Mouse (Mus musculus) hindbrain, embryonic 16.5 days (tissue): Measurements from ENCODE around the gene Snx14. TPM values are rescaled to one million over a fixed set of nuclear protein-coding genes. Genes with fewer than 3 reads are reported as not detected.
A peak's percentile ranks its signal among the peaks of the same experiment; 100 is the strongest.

Experiments
- ATAC-seq: fragments of 200-750 bp; cut with Nextera tagmentation; 2 replicates; pipeline ENCODE4 v1.8.0; 2017; ENCODE audit warnings: moderate TSS enrichment, moderate library complexity
- H3K27ac ChIP-seq: fragments of 300-500 bp; sonication (generic); 2 replicates; pipeline ENCODE4 v1.5.1; 2014; ENCODE audit warnings: low read depth, mild to moderate bottlenecking, control low read depth, low read length, moderate library complexity
- H3K27me3 ChIP-seq: fragments of 300-500 bp; sonication (generic); replicated peaks from 2 replicates; pipeline ENCODE4 v1.6.1; 2014; ENCODE audit warnings: low read length; ENCODE audit not compliant: control insufficient read depth, insufficient read depth
- H3K36me3 ChIP-seq: fragments of 300-500 bp; sonication (generic); 2 replicates; pipeline ENCODE4 v1.6.1; 2014; ENCODE audit warnings: mild to moderate bottlenecking, low read length, moderate library complexity, mixed read lengths; ENCODE audit not compliant: control insufficient read depth, insufficient read depth
- H3K4me1 ChIP-seq: fragments of 300-500 bp; sonication (generic); 2 replicates; pipeline ENCODE4 v1.6.1; 2014; ENCODE audit warnings: low read depth, low read length; ENCODE audit not compliant: control insufficient read depth, insufficient read depth
- H3K4me2 ChIP-seq: fragments of 300-500 bp; sonication (generic); 2 replicates; pipeline ENCODE4 v1.6.1; 2014; ENCODE audit warnings: mild to moderate bottlenecking, low read length, control low read depth, moderate library complexity
- H3K4me3 ChIP-seq: fragments of 300-500 bp; sonication (generic); 2 replicates; pipeline ENCODE4 v1.5.1; 2014; ENCODE audit warnings: mild to moderate bottlenecking, low read length, control low read depth, moderate library complexity
- H3K9ac ChIP-seq: fragments of 300-500 bp; sonication (generic); 2 replicates; pipeline ENCODE4 v1.6.1; 2014; ENCODE audit warnings: low read depth, mild to moderate bottlenecking, control low read depth, low read length, moderate library complexity
- H3K9me3 ChIP-seq: fragments of 300-500 bp; sonication (generic); 2 replicates; pipeline ENCODE4 v1.6.1; 2014; ENCODE audit warnings: mild to moderate bottlenecking, low read length, moderate library complexity; ENCODE audit not compliant: control insufficient read depth
- WGBS: fragments of 180-500 bp; shearing (Covaris S2); extraction: QIAGEN DNeasy Blood & Tissue Kit; methylation state at CpG from one replicate; pipeline ENCODE4 v1.1.7; 2014; 5-methylcytosine and 5-hydroxymethylcytosine counted together
- polyA plus RNA-seq: library from polyadenylated mRNA; unstranded; fragments of >200 nt; fragmentation: Nextera tagmentation; extraction: Ambion mirVana; gene quantifications from 2 replicates; pipeline ENCODE4 v1.2.1, GENCODE M21; 2015

Snx14 gene
- polyA plus RNA-seq, 1 experiment from 2014 or later = 41.1 TPM

DNA sequence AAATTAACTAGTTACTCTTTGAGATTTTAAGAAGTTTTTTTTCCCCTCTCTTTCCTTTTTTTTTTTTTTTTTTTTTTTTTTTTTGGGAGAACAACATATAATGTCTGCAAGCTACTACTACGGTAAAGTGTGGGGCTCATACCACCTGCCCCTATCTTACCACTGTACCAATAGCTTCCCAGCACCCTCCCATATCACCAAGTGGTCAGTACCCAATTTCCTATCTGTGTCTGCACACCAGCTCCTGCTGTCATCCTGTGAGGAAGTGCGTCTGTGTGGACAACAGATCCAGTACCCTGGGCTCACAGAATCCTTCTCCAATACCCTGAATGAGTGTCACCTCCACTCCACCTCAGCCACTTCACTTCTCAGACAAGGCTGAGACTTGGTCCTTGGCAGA is 79.6 kb downstream of the Snx14 start:
- Histone ChIP-seq H3K9ac (no peak overlapping the region), H3K4me2 (no peak overlapping the region), H3K4me1 (peaks cover 9% of the 10 kb centered on the region), H3K27me3 (no peaks in the 10 kb centered on the region), H3K4me3 (no peak overlapping the region), H3K36me3 (no peaks in the 10 kb centered on the region), H3K27ac (no peak overlapping the region), H3K9me3 (no peaks in the 10 kb centered on the region)
- ATAC-seq = no peak
- 82% methylated on average over 2 of the region's 2 CpGs for WGBS

DNA sequence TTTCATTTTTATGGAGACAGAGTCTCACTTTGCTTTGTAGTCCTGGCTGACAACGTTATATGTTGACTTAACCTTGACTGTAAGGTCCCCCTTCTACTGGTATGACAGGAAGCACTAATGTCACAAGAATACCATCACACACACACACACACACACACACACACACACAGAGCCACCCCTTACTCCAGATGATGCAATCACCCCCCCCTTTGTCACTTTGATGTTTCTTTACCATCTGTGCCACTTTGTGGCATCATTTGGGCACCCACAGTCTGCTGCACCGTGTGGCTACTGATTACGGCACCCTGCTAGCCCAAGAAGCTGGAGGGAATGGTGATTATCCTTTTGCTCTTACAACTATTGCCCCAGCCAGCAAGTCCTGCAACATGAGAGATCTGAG is 81.6 kb downstream of the Snx14 start:
- no peaks in the 10 kb centered on the region for H3K27me3 ChIP-seq
- H3K36me3 ChIP-seq = no peaks in the 10 kb centered on the region
- no peak for ATAC-seq
- no peak overlapping the region for H3K4me3 ChIP-seq
- H3K4me2 ChIP-seq = no peak overlapping the region
- no peaks in the 10 kb centered on the region for H3K9me3 ChIP-seq
- H3K4me1 ChIP-seq = peaks cover 2% of the 10 kb centered on the region; the same call in 1 of the 2 replicates
- H3K9ac ChIP-seq = no peak overlapping the region
- WGBS = 57% methylated on average over 3 of the region's 3 CpGs
- no peak overlapping the region for H3K27ac ChIP-seq

- Histone ChIP-seq H3K9me3 (no peaks in the 10 kb centered on the region), H3K4me2 (no peak overlapping the region), H3K27ac (no peak overlapping the region), H3K9ac (no peak overlapping the region), H3K27me3 (no peaks in the 10 kb centered on the region), H3K4me1 (no peaks in the 10 kb centered on the region), H3K4me3 (no peak overlapping the region), H3K36me3 (no peaks in the 10 kb centered on the region)
- WGBS = 76% methylated on average over 7 of the region's 7 CpGs
- no peak for ATAC-seq
Observed at GRCm38 (mm10) chr9:88353459-88353858, 85.3 kb downstream of the Snx14 start.

DNA sequence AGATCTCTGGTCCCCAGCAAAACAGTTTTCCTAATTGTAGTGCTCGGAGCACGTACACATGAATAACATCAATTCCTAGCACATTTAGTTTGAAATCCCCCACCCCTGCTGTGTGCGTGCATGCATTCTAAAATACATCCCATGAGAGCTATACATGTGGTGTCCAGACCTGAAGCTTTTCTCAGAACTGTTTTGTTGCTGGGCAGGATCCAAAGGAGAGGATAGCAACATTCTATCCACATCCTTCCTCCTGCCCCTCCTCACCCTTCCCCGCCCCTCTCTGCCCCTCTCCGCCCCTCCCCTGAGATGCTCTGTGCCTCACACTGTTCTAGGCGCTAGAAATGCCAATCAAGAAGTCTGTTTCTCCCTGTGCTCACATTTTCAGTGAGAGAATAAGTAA is 86.0 kb downstream of the Snx14 start:
- no peaks in the 10 kb centered on the region for H3K36me3 ChIP-seq
- 32% methylated on average over 6 of the region's 6 CpGs for WGBS
- no peak overlapping the region for H3K27ac ChIP-seq
- no peaks in the 10 kb centered on the region for H3K27me3 ChIP-seq
- H3K4me2 ChIP-seq = no peak overlapping the region
- H3K4me3 ChIP-seq = no peak overlapping the region
- no peak overlapping the region; the same call in 1 of the 2 replicates for H3K9ac ChIP-seq
- no peaks in the 10 kb centered on the region for H3K4me1 ChIP-seq
- ATAC-seq = peak; percentile 64
- no peaks in the 10 kb centered on the region for H3K9me3 ChIP-seq

- Histone ChIP-seq H3K27ac (no peak overlapping the region), H3K27me3 (no peaks in the 10 kb centered on the region), H3K9ac (no peak overlapping the region), H3K36me3 (no peaks in the 10 kb centered on the region), H3K4me3 (no peak overlapping the region), H3K4me2 (no peak overlapping the region), H3K9me3 (no peaks in the 10 kb centered on the region), H3K4me1 (no peaks in the 10 kb centered on the region)
- no peak for ATAC-seq
- WGBS = 82% methylated on average over 3 of the region's 3 CpGs
Observed at GRCm38 (mm10) chr9:88351163-88351562, 87.6 kb downstream of the Snx14 start.

DNA sequence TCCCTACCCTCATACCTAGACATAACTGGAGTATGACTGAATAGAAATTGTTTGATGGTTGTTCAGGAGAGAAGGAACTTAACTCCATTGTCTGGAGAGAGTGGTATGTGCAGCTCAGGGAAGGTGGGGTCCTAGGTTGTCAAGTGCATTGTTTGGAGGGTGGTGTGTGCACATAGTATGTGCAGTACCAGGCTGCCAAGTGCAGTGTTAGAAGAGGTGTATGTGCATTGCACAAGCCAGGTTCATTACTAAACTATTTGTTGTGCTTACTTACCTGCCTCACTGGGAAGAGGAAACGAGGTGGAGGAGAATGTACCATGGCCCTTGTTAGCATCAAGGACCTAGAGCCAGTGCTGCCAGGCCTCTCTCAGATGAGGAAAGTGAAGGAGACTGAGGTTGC is 88.4 kb downstream of the Snx14 start:
- Histone ChIP-seq H3K27ac (no peak overlapping the region), H3K4me3 (no peak overlapping the region), H3K9me3 (no peaks in the 10 kb centered on the region), H3K9ac (no peak overlapping the region), H3K27me3 (no peaks in the 10 kb centered on the region), H3K4me1 (no peaks in the 10 kb centered on the region), H3K4me2 (no peak overlapping the region), H3K36me3 (no peaks in the 10 kb centered on the region)
- ATAC-seq = no peak
- WGBS = 83% methylated on average over 1 of the region's 1 CpGs

DNA sequence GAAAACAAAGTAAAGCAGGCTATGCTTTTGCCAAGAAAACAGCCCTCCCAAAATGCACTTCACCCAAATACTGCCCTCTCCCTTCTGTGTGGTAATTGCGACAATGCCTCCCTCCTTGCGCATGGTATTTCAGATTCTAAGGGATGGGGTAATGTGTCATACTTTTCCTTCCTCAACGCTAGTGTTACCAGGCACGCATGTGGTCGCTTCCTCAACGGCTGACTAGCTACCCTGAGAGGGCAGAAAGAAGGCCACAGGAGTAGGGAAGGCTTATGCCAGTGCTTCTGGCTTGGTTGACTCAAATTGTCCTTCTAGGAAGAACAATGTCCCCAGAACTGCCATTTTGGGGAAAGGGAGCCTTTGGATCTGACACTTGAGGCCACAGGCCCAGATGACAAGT is 90.1 kb downstream of the Snx14 start:
- H3K4me1 ChIP-seq = no peaks in the 10 kb centered on the region
- H3K4me2 ChIP-seq = no peak overlapping the region
- no peaks in the 10 kb centered on the region for H3K9me3 ChIP-seq
- ATAC-seq = no peak
- H3K9ac ChIP-seq = no peak overlapping the region
- H3K27me3 ChIP-seq = no peaks in the 10 kb centered on the region
- WGBS = 93% methylated on average over 6 of the region's 6 CpGs
- H3K36me3 ChIP-seq = no peaks in the 10 kb centered on the region
- no peak overlapping the region for H3K27ac ChIP-seq
- no peak overlapping the region for H3K4me3 ChIP-seq

DNA sequence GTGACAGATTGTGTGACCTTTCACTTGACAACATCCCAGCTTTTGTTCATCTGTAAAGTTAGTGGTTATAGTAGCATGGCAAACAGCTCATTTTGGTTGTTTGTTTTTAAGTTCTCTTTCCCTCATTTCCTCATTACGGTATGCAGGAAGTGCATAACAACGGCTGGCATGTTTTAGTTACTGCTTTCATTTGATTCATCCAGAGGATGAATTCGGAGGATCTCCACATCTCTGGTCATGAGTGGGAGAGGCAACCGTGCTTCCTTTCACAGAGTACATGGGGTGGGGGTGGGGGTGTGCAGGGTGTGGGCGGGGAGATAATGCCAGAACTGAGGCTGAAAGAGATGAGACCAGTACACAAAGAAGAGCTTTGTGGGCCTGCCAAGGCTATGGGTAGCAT is 91.9 kb downstream of the Snx14 start:
- no peaks in the 10 kb centered on the region for H3K4me1 ChIP-seq
- no peak overlapping the region for H3K4me2 ChIP-seq
- H3K9me3 ChIP-seq = no peaks in the 10 kb centered on the region
- H3K27ac ChIP-seq = no peak overlapping the region
- H3K27me3 ChIP-seq = no peaks in the 10 kb centered on the region
- H3K4me3 ChIP-seq = no peak overlapping the region
- H3K36me3 ChIP-seq = no peaks in the 10 kb centered on the region
- no peak overlapping the region for H3K9ac ChIP-seq
- 76% methylated on average over 5 of the region's 5 CpGs for WGBS
- no peak for ATAC-seq

GRCm38 (mm10) chr9:88344424-88344823 is 94.3 kb downstream of the Snx14 start:
- no peak for ATAC-seq
- H3K36me3 ChIP-seq = no peaks in the 10 kb centered on the region
- no peaks in the 10 kb centered on the region for H3K27me3 ChIP-seq
- H3K4me2 ChIP-seq = no peak overlapping the region
- H3K4me1 ChIP-seq = no peaks in the 10 kb centered on the region
- H3K27ac ChIP-seq = no peak overlapping the region
- H3K9ac ChIP-seq = no peak overlapping the region
- no peak overlapping the region for H3K4me3 ChIP-seq
- WGBS = 98% methylated on average over 2 of the region's 2 CpGs
- no peaks in the 10 kb centered on the region for H3K9me3 ChIP-seq

GRCm38 (mm10) chr9:88342701-88343100 is 96.1 kb downstream of the Snx14 start:
- Histone ChIP-seq H3K4me1 (no peaks in the 10 kb centered on the region), H3K9ac (no peak overlapping the region), H3K4me3 (no peak overlapping the region), H3K4me2 (no peak overlapping the region), H3K9me3 (no peaks in the 10 kb centered on the region), H3K27me3 (no peaks in the 10 kb centered on the region), H3K36me3 (no peaks in the 10 kb centered on the region), H3K27ac (no peak overlapping the region)
- 63% methylated on average over 3 of the region's 3 CpGs for WGBS
- ATAC-seq = no peak
